Comparison of ENCODE assay signal across 16 mouse cellular contexts in the genomic region with DNA sequence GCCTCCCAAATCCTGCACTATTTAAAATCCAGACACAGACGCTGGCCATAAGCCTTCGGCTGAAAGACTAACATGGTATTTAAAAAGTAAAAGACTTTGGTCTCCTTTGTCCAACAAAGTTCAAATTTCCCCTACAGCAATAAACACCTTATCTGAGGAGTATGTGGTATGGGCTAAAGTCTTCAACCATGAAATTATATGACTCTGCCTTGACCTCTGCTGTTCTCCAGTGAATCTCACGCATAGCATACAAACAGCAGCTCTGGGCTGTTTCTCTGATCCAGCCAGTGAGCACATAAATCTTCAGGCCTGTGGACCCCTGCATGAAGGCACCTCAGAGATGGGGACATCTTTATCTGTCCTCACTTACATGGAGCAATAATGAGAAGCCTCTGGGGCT.
"Had no signal": no experiment of that assay in that cellular context is flagged by ENCODE, and none has a peak within 500 bp of the region (broad histone marks: within the 10 kb centered on the region; RNA-seq: fewer than 3 reads in every experiment).

No protein-coding gene starts in this region.

- H3K4me2 ChIP-seq: neural tube, embryonic 13.5 days; neural tube, embryonic 15.5 days; stomach, embryonic 15.5 days had no signal

- H3K4me3 ChIP-seq: neural tube, embryonic 13.5 days; neural tube, embryonic 15.5 days; stomach, embryonic 15.5 days had no signal

- H3K36me3 ChIP-seq: neural tube, embryonic 13.5 days; neural tube, embryonic 15.5 days; stomach, embryonic 15.5 days had no signal

- H3K4me1 ChIP-seq: neural tube, embryonic 13.5 days; neural tube, embryonic 15.5 days; stomach, embryonic 15.5 days had no signal

- DNase-seq: retina, postnatal 1 day; right cerebral cortex, adult 18-20 months; right cerebral cortex, postnatal 14 days; right cerebral cortex, postnatal 25 days; right cerebral cortex, postnatal 4 days; spleen, adult 18-20 months; thymus, adult 18-20 months; thymus, adult 2 months; thymus, postnatal 14 days; thymus, postnatal 25 days; thymus, postnatal 36 days; thymus, postnatal 4 days had no signal

- H3K9me3 ChIP-seq: neural tube, embryonic 13.5 days; neural tube, embryonic 15.5 days; stomach, embryonic 15.5 days had no signal

- H3K27ac ChIP-seq: neural tube, embryonic 13.5 days; neural tube, embryonic 15.5 days; stomach, embryonic 15.5 days; stomach, postnatal 0 days had no signal

- H3K27me3 ChIP-seq: neural tube, embryonic 13.5 days; neural tube, embryonic 15.5 days; stomach, embryonic 15.5 days had no signal

- H3K9ac ChIP-seq: neural tube, embryonic 13.5 days; neural tube, embryonic 15.5 days; stomach, embryonic 15.5 days had no signal
